Mouse (Mus musculus): Measurements from ENCODE around the gene Ankrd55. TPM values are rescaled to one million over a fixed set of nuclear protein-coding genes. Genes with fewer than 3 reads are reported as not detected.

Ankrd55 gene
- polyA plus RNA-seq, 1 experiment = 0.18 TPM

DNA sequence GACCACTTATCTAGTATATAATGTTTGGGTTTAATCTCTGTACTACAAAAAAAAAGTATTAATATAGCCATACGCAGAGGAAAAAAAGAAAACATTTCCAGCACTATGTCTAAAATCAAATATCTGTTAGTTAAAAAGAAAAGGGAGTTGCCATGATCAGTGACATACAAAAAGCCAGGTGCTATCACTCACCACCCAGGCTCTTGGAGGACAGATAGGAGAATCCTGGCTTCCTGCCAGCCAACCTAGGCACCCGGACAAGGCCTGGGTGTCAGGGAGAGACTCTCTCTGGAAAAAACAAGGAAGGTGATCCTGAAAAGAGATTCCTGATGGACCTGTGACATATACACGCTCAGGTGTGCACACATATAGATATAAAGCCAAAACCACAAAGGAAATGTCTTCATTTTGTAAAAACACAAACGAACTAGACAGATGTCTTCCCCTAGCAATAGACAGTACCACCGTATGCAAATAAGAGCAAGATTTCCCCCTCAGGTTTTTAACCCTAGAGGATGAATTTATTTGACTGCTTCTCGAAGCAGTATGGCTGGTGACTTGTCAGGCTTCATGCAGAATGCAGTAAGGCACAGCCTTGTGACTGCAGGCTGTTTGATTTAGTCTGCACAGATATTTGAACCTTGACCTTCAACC lies 553 bp upstream of the Ankrd55 start:
- no peak overlapping the region for H3K4me3 ChIP-seq (ENCODE audit: insufficient read depth, poor library complexity, severe bottlenecking)
- TF ChIP-seq MYOG (IDR thresholded peaks at IDR 0.05; ENCODE audit: control insufficient read depth, extremely low read depth, insufficient read length) (no peak), CTCF (IDR thresholded peaks at IDR 0.05; ENCODE audit: control insufficient read depth, insufficient read depth, insufficient read length) (no peak)
- H3K36me3 ChIP-seq (ENCODE audit: control insufficient read depth, insufficient read depth) = no peaks in the 10 kb centered on the region
- no peaks in the 10 kb centered on the region for H3K79me3 ChIP-seq (ENCODE audit: low read depth)
- H3ac ChIP-seq (ENCODE audit: control insufficient read depth, insufficient read length, low read depth) = no peak overlapping the region
- no peaks in the 10 kb centered on the region for H3K27me3 ChIP-seq (ENCODE audit: control insufficient read depth, insufficient read depth, insufficient read length)
- no peaks in the 10 kb centered on the region for H3K79me2 ChIP-seq (ENCODE audit: control insufficient read depth, insufficient read depth)

GRCm38 (mm10) chr13:112289338-112289737 lies 1.1 kb downstream of the Ankrd55 start:
- no peaks in the 10 kb centered on the region for H3K27me3 ChIP-seq (ENCODE audit: control insufficient read depth, insufficient read depth, insufficient read length)
- TF ChIP-seq FOSL1 (IDR thresholded peaks at IDR 0.05; ENCODE audit: insufficient read depth, low read length, poor library complexity, severe bottlenecking) = no peak
- no peak for TF ChIP-seq CEBPB (IDR thresholded peaks at IDR 0.05; ENCODE audit: low read depth)
- no peak for TF ChIP-seq CTCF (IDR thresholded peaks at IDR 0.05; ENCODE audit: control insufficient read depth, insufficient read depth, insufficient read length)
- no peak for TF ChIP-seq MAX (IDR thresholded peaks at IDR 0.05)
- no peak for TF ChIP-seq MYOD1 (IDR thresholded peaks at IDR 0.05; ENCODE audit: control insufficient read depth, insufficient read length, low read depth)
- TF ChIP-seq USF1 (IDR thresholded peaks at IDR 0.05; ENCODE audit: low read depth) = no peak
- no peak for TF ChIP-seq MYOG (IDR thresholded peaks at IDR 0.05; ENCODE audit: control insufficient read depth, extremely low read depth, insufficient read length)
- no peak overlapping the region for H3ac ChIP-seq (ENCODE audit: control insufficient read depth, insufficient read length, low read depth)
- H3K4me3 ChIP-seq (ENCODE audit: insufficient read depth, poor library complexity, severe bottlenecking) = no peak overlapping the region
- H3K79me3 ChIP-seq (ENCODE audit: low read depth) = no peaks in the 10 kb centered on the region
- no peaks in the 10 kb centered on the region for H3K36me3 ChIP-seq (ENCODE audit: control insufficient read depth, insufficient read depth)
- H3K79me2 ChIP-seq (ENCODE audit: control insufficient read depth, insufficient read depth) = no peaks in the 10 kb centered on the region

DNA sequence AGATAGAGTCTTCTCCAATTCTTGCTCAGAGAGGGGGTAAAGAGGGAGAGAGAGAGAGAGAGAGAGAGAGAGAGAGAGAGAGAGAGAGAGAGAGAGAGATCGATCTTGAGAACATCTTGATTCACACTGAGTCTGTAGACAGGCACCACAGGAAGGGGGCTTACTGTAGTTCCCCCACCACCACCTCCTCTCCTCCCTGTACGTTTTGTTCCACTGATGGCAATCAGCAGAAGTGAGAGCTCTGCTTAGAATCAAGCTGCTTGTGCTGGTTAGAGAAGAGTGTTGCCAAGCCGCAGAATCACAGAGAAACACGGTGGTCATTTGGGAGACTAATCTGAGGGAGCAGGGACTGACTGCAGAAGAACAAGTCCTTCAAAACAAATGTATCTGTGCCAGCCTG lies 1.7 kb downstream of the Ankrd55 start:
- TF ChIP-seq MYOG (IDR thresholded peaks at IDR 0.05; ENCODE audit: control insufficient read depth, extremely low read depth, insufficient read length) (no peak), MYOD1 (IDR thresholded peaks at IDR 0.05; ENCODE audit: control insufficient read depth, insufficient read length, low read depth) (no peak), FOSL1 (IDR thresholded peaks at IDR 0.05; ENCODE audit: insufficient read depth, low read length, poor library complexity, severe bottlenecking) (no peak), USF1 (IDR thresholded peaks at IDR 0.05; ENCODE audit: low read depth) (no peak), MAX (IDR thresholded peaks at IDR 0.05) (no peak), CEBPB (IDR thresholded peaks at IDR 0.05; ENCODE audit: low read depth) (no peak)
- H3K4me3 ChIP-seq (ENCODE audit: insufficient read depth, poor library complexity, severe bottlenecking) = no peak overlapping the region

GRCm38 (mm10) chr13:112292489-112292888 lies 4.2 kb downstream of the Ankrd55 start:
- Histone ChIP-seq H3K79me3 (ENCODE audit: low read depth) (no peaks in the 10 kb centered on the region), H3K36me3 (ENCODE audit: control insufficient read depth, insufficient read depth) (no peaks in the 10 kb centered on the region), H3K79me2 (ENCODE audit: control insufficient read depth, insufficient read depth) (no peaks in the 10 kb centered on the region), H3K4me3 (ENCODE audit: insufficient read depth, poor library complexity, severe bottlenecking) (no peak overlapping the region), H3K27me3 (ENCODE audit: control insufficient read depth, insufficient read depth, insufficient read length) (no peaks in the 10 kb centered on the region), H3ac (ENCODE audit: control insufficient read depth, insufficient read length, low read depth) (no peak overlapping the region)
- TF ChIP-seq MYOD1 (IDR thresholded peaks at IDR 0.05; ENCODE audit: control insufficient read depth, insufficient read length, low read depth) (no peak), CTCF (IDR thresholded peaks at IDR 0.05; ENCODE audit: control insufficient read depth, insufficient read depth, insufficient read length) (no peak), CEBPB (IDR thresholded peaks at IDR 0.05; ENCODE audit: low read depth) (no peak)

More for the DNA sequence above, 1.7 kb downstream of the Ankrd55 start:
- H3ac ChIP-seq (ENCODE audit: control insufficient read depth, insufficient read length, low read depth) = no peak overlapping the region
- H3K79me2 ChIP-seq (ENCODE audit: control insufficient read depth, insufficient read depth) = no peaks in the 10 kb centered on the region
- H3K79me3 ChIP-seq (ENCODE audit: low read depth) = no peaks in the 10 kb centered on the region
- no peaks in the 10 kb centered on the region for H3K36me3 ChIP-seq (ENCODE audit: control insufficient read depth, insufficient read depth)
- no peaks in the 10 kb centered on the region for H3K27me3 ChIP-seq (ENCODE audit: control insufficient read depth, insufficient read depth, insufficient read length)

DNA sequence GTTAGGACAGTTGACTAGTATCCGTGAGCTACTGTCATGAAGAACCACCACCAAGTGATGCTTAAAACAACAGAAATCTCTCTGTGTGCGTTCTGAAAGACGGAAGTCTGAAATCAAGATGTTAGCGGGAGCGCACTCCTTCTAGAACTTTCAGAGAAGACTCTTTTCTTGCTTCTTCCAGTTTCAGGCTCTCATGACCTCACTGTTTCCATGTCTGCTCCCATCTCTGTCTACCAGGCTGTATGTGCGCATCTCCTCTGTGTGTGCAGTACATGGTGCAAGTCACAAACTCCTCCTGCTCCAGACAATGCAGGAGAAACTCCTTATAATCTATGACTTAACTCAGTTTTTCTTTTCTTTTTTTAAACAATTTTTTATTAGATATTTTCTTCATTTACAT lies 4.8 kb downstream of the Ankrd55 start:
- TF ChIP-seq USF1 (IDR thresholded peaks at IDR 0.05; ENCODE audit: low read depth) (no peak), CEBPB (IDR thresholded peaks at IDR 0.05; ENCODE audit: low read depth) (no peak), CTCF (IDR thresholded peaks at IDR 0.05; ENCODE audit: control insufficient read depth, insufficient read depth, insufficient read length) (no peak), MYOD1 (IDR thresholded peaks at IDR 0.05; ENCODE audit: control insufficient read depth, insufficient read length, low read depth) (no peak), FOSL1 (IDR thresholded peaks at IDR 0.05; ENCODE audit: insufficient read depth, low read length, poor library complexity, severe bottlenecking) (no peak), MAX (IDR thresholded peaks at IDR 0.05) (no peak), MYOG (IDR thresholded peaks at IDR 0.05; ENCODE audit: control insufficient read depth, extremely low read depth, insufficient read length) (no peak)
- Histone ChIP-seq H3K79me2 (ENCODE audit: control insufficient read depth, insufficient read depth) (no peaks in the 10 kb centered on the region), H3K79me3 (ENCODE audit: low read depth) (no peaks in the 10 kb centered on the region), H3K27me3 (ENCODE audit: control insufficient read depth, insufficient read depth, insufficient read length) (no peaks in the 10 kb centered on the region), H3K36me3 (ENCODE audit: control insufficient read depth, insufficient read depth) (no peaks in the 10 kb centered on the region), H3K4me3 (ENCODE audit: insufficient read depth, poor library complexity, severe bottlenecking) (no peak overlapping the region), H3ac (ENCODE audit: control insufficient read depth, insufficient read length, low read depth) (no peak overlapping the region)

- Histone ChIP-seq H3K4me3 (ENCODE audit: insufficient read depth, poor library complexity, severe bottlenecking) (no peak overlapping the region), H3K36me3 (ENCODE audit: control insufficient read depth, insufficient read depth) (no peaks in the 10 kb centered on the region), H3K79me2 (ENCODE audit: control insufficient read depth, insufficient read depth) (no peaks in the 10 kb centered on the region), H3K79me3 (ENCODE audit: low read depth) (no peaks in the 10 kb centered on the region), H3ac (ENCODE audit: control insufficient read depth, insufficient read length, low read depth) (no peak overlapping the region), H3K27me3 (ENCODE audit: control insufficient read depth, insufficient read depth, insufficient read length) (no peaks in the 10 kb centered on the region)
- no peak for TF ChIP-seq MYOG (IDR thresholded peaks at IDR 0.05; ENCODE audit: control insufficient read depth, extremely low read depth, insufficient read length)
- no peak for TF ChIP-seq FOSL1 (IDR thresholded peaks at IDR 0.05; ENCODE audit: insufficient read depth, low read length, poor library complexity, severe bottlenecking)
- TF ChIP-seq CTCF (IDR thresholded peaks at IDR 0.05; ENCODE audit: control insufficient read depth, insufficient read depth, insufficient read length) = no peak
- no peak for TF ChIP-seq CEBPB (IDR thresholded peaks at IDR 0.05; ENCODE audit: low read depth)
- no peak for TF ChIP-seq USF1 (IDR thresholded peaks at IDR 0.05; ENCODE audit: low read depth)
- no peak for TF ChIP-seq MAX (IDR thresholded peaks at IDR 0.05)
- TF ChIP-seq MYOD1 (IDR thresholded peaks at IDR 0.05; ENCODE audit: control insufficient read depth, insufficient read length, low read depth) = no peak
Observed at GRCm38 (mm10) chr13:112294446-112294845, 6.2 kb downstream of the Ankrd55 start.
